Mouse (Mus musculus) lung, embryonic 14.5 days (tissue): ENCODE measurements around the gene Ap2a2. TPM values are rescaled to one million over a fixed set of nuclear protein-coding genes. Genes with fewer than 3 reads are reported as not detected.

Experiments used
- ATAC-seq: fragments of 200-750 bp; cut with Nextera tagmentation; 2 replicates; pipeline ENCODE4 v1.8.0; 2017; ENCODE audit warnings: mild to moderate bottlenecking, moderate TSS enrichment, moderate library complexity; ENCODE audit not compliant: insufficient read depth
- DNase-seq: peaks from one replicate; pipeline ENCODE4 v3.0.0-alpha.2; 2015
- H3K27ac ChIP-seq: fragments of 300-500 bp; sonication (generic); 2 replicates; pipeline ENCODE4 v1.5.1; 2014; ENCODE audit warnings: low read depth, mild to moderate bottlenecking, moderate library complexity
- H3K27me3 ChIP-seq: fragments of 300-500 bp; sonication (generic); 2 replicates; pipeline ENCODE4 v1.6.1; 2014; ENCODE audit warnings: low read length, control low read depth; ENCODE audit not compliant: insufficient read depth
- H3K36me3 ChIP-seq: fragments of 300-500 bp; sonication (generic); 2 replicates; pipeline ENCODE4 v1.6.1; 2014; ENCODE audit warnings: control low read depth; ENCODE audit not compliant: insufficient read depth
- H3K4me1 ChIP-seq: fragments of 300-500 bp; sonication (generic); 2 replicates; pipeline ENCODE4 v1.6.1; 2014; ENCODE audit warnings: antibody characterized with exemption, control low read depth; ENCODE audit not compliant: insufficient read depth
- H3K4me2 ChIP-seq: fragments of 300-500 bp; sonication (generic); 2 replicates; pipeline ENCODE4 v1.6.1; 2014; ENCODE audit warnings: mild to moderate bottlenecking
- H3K4me3 ChIP-seq: fragments of 300-500 bp; sonication (generic); 2 replicates; pipeline ENCODE4 v1.5.1; 2014; ENCODE audit warnings: low read depth, low read length
- H3K9ac ChIP-seq: fragments of 300-500 bp; sonication (generic); 2 replicates; pipeline ENCODE4 v1.6.1; 2014
- H3K9me3 ChIP-seq: fragments of 300-500 bp; sonication (generic); 2 replicates; pipeline ENCODE4 v1.6.1; 2016; ENCODE audit warnings: low read depth, low read length, control low read depth
- CTCF ChIP-seq: IDR thresholded peaks from 2 replicates; pipeline ENCODE4 v1.5.1; 2016; ENCODE audit warnings: antibody characterized with exemption, low read depth
- WGBS: fragments of 180-500 bp; shearing (Covaris S2); extraction: QIAGEN DNeasy Blood & Tissue Kit; methylation state at CpG from one replicate; pipeline ENCODE4 v1.1.7; 2014; 5-methylcytosine and 5-hydroxymethylcytosine counted together
- polyA plus RNA-seq: library from polyadenylated mRNA; unstranded; fragments of >200 nt; fragmentation: Nextera tagmentation; extraction: Ambion mirVana; gene quantifications from 2 replicates; pipeline ENCODE4 v1.2.1, GENCODE M21; 2014

Gene Ap2a2
- polyA plus RNA-seq, 1 experiment from 2014 or later: 67.6 TPM

- no peak overlapping the region for H3K4me3 ChIP-seq
- DNase-seq (no peak), ATAC-seq (no peak)
- no peaks in the 10 kb centered on the region for H3K9me3 ChIP-seq
- H3K27me3 ChIP-seq: no peaks in the 10 kb centered on the region
- H3K4me2 ChIP-seq: no peak overlapping the region
- H3K4me1 ChIP-seq: no peaks in the 10 kb centered on the region
- H3K36me3 ChIP-seq: peaks cover 50% of the 10 kb centered on the region
- WGBS: 93% methylated on average over 6 of the region's 6 CpGs
- H3K27ac ChIP-seq: no peak overlapping the region
- no peak for TF ChIP-seq CTCF
- no peak overlapping the region for H3K9ac ChIP-seq
Measured at GRCm38 (mm10) chr7:141593056-141593455, 31.1 kb downstream of the Ap2a2 start.

DNA sequence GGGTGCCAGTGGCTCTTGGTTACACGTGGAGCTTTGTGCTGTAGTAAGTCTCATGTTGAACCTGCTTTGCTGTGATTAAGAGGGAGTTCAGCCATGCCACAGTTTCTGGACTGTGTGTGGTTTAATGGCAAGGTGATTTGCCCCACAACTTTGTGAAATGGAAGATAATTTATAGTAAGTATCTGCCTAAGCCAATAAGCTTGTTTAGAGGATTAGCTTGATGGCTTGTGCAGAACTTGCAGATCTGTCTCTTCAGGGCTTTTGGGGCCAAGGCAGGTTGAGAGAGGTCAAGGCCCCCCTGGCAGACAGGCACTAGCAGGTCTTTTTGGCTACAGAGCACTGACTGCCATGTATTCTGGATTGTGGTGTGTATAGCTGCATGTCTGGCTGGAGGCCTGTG is 35.0 kb downstream of the Ap2a2 start:
- Histone ChIP-seq H3K9me3 (no peaks in the 10 kb centered on the region), H3K36me3 (peaks cover 57% of the 10 kb centered on the region), H3K4me1 (no peaks in the 10 kb centered on the region), H3K4me2 (no peak overlapping the region), H3K27me3 (no peaks in the 10 kb centered on the region), H3K27ac (no peak overlapping the region), H3K9ac (no peak overlapping the region), H3K4me3 (no peak overlapping the region)
- no peak for DNase-seq
- WGBS: 77% methylated on average over 1 of the region's 1 CpGs
- ATAC-seq: no peak
- TF ChIP-seq CTCF: no peak

- TF ChIP-seq CTCF: no peak
- Histone ChIP-seq H3K27me3 (no peaks in the 10 kb centered on the region), H3K36me3 (peaks cover 60% of the 10 kb centered on the region), H3K27ac (no peak overlapping the region), H3K4me1 (no peaks in the 10 kb centered on the region), H3K4me2 (no peak overlapping the region), H3K9me3 (no peaks in the 10 kb centered on the region), H3K4me3 (no peak overlapping the region), H3K9ac (no peak overlapping the region)
- WGBS: 85% methylated on average over 6 of the region's 6 CpGs
- ATAC-seq (no peak), DNase-seq (no peak)
Measured at GRCm38 (mm10) chr7:141597563-141597962, 35.6 kb downstream of the Ap2a2 start.

- no peak overlapping the region for H3K27ac ChIP-seq
- peaks cover 59% of the 10 kb centered on the region for H3K36me3 ChIP-seq
- TF ChIP-seq CTCF: no peak
- H3K9me3 ChIP-seq: no peaks in the 10 kb centered on the region
- no peak overlapping the region for H3K4me2 ChIP-seq
- no peak for ATAC-seq
- no peaks in the 10 kb centered on the region for H3K4me1 ChIP-seq
- no peak overlapping the region for H3K9ac ChIP-seq
- DNase-seq: no peak
- no peaks in the 10 kb centered on the region for H3K27me3 ChIP-seq
- no peak overlapping the region for H3K4me3 ChIP-seq
- WGBS: 88% methylated on average over 4 of the region's 4 CpGs
Measured at GRCm38 (mm10) chr7:141607717-141608116, 45.7 kb downstream of the Ap2a2 start.

- Histone ChIP-seq H3K27ac (no peak overlapping the region), H3K4me1 (no peaks in the 10 kb centered on the region), H3K27me3 (no peaks in the 10 kb centered on the region), H3K9me3 (no peaks in the 10 kb centered on the region), H3K36me3 (peaks cover 61% of the 10 kb centered on the region), H3K4me2 (no peak overlapping the region), H3K9ac (no peak overlapping the region), H3K4me3 (no peak overlapping the region)
- WGBS: 78% methylated on average over 11 of the region's 11 CpGs
- ATAC-seq (no peak), DNase-seq (no peak)
- TF ChIP-seq CTCF: no peak
Measured at GRCm38 (mm10) chr7:141609719-141610514, 47.9 kb downstream of the Ap2a2 start.

DNA sequence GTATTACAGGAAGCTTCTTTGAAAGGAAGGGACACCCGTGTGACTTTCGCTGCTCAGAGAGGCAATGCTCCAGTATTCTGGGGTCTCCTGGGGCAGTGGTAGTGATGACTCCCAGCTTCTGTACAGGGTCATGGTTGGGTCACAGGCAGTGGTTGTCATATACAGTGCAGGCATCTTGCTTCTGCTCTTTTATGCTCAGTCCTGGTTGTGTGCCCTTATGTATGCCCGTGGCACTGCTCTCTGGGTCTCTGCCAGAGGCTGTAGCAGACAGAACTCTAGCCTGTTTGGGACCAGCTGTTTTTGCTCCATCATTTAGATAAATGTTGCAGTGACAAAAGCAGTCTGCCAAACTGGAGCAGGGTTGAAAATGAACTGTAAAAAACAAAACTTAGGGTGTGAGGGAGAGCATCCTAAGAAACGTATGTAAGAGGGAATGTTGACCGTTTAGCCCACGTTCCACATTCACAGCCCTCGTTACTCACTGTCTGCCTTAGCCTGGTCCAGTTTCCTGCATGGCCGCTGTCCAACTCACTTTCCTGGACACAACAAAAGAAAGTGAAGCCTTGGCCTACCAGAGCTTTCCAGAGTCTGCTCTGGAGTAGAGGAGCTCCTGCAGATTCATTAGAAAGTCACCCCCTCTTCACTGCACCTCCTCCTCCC is 49.9 kb downstream of the Ap2a2 start:
- Histone ChIP-seq H3K4me3 (no peak overlapping the region), H3K9ac (no peak overlapping the region), H3K9me3 (no peaks in the 10 kb centered on the region), H3K27me3 (no peaks in the 10 kb centered on the region), H3K4me1 (no peaks in the 10 kb centered on the region), H3K36me3 (peaks cover 64% of the 10 kb centered on the region), H3K4me2 (no peak overlapping the region), H3K27ac (peak overlapping the region; percentile 55; the same call in 1 of the 2 replicates)
- peak; percentile 62 for ATAC-seq
- peak; percentile 82 for DNase-seq
- no peak for TF ChIP-seq CTCF
- WGBS: 42% methylated on average over 8 of the region's 8 CpGs

DNA sequence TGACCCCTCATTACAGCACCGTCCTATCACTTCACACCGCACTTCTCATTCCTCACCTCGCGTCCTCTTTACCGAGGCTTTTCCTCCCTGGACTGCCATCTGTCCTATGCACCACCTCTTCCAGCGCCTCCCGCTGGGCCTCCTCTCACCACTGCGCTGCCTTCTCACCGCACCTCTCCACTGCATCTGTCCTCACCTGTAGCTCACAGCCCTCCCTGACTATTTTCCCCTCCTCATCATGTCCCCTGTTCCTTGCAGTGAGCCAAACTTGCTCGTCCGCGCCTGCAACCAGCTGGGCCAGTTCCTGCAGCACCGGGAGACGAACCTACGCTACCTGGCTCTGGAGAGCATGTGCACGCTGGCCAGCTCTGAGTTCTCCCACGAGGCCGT is 50.4 kb downstream of the Ap2a2 start:
- ATAC-seq (no peak; the same call in 1 of the 2 replicates), DNase-seq (no peak)
- H3K27ac ChIP-seq: peak overlapping the region; percentile 55; the same call in 1 of the 2 replicates
- H3K9me3 ChIP-seq: no peaks in the 10 kb centered on the region
- no peak overlapping the region for H3K4me3 ChIP-seq
- WGBS: 66% methylated on average over 18 of the region's 18 CpGs
- no peak overlapping the region for H3K9ac ChIP-seq
- no peaks in the 10 kb centered on the region for H3K27me3 ChIP-seq
- TF ChIP-seq CTCF: no peak
- H3K4me2 ChIP-seq: no peak overlapping the region
- H3K36me3 ChIP-seq: peaks cover 69% of the 10 kb centered on the region
- no peaks in the 10 kb centered on the region for H3K4me1 ChIP-seq
